Mouse (Mus musculus): ENCODE data around the gene Ebf3.

DNA sequence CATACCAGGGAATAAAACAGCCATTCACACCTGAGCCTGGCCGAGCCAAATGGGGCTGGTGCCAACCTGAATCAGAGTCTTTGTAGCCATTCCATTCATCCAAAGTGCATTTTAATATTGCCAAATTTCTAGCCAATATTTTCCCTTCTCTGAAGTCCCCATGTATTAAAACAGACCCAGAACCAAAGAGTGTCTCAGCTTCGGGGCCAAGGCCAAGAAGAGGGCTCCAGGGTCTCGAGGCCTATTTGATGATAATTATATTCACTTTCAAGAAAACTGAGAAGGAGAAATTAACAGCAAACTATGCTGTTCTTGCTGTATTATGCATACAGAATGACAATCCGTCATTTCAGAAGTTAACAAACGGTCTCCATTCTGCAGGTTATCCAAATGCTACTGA lies 12.1 kb downstream of the Ebf3 start:
- TF ChIP-seq POLR2A (IDR thresholded peaks at IDR 0.05; ENCODE audit: borderline replicate concordance, control insufficient read depth, low read depth, low read length) (no peak), CTCF (IDR thresholded peaks at IDR 0.05; ENCODE audit: control insufficient read depth, insufficient read depth, low read length) (no peak)

Data from bone marrow, adult 2 months (tissue).